Mouse (Mus musculus): Measurements from ENCODE around the gene Gm3285.

Gm3285 gene

DNA sequence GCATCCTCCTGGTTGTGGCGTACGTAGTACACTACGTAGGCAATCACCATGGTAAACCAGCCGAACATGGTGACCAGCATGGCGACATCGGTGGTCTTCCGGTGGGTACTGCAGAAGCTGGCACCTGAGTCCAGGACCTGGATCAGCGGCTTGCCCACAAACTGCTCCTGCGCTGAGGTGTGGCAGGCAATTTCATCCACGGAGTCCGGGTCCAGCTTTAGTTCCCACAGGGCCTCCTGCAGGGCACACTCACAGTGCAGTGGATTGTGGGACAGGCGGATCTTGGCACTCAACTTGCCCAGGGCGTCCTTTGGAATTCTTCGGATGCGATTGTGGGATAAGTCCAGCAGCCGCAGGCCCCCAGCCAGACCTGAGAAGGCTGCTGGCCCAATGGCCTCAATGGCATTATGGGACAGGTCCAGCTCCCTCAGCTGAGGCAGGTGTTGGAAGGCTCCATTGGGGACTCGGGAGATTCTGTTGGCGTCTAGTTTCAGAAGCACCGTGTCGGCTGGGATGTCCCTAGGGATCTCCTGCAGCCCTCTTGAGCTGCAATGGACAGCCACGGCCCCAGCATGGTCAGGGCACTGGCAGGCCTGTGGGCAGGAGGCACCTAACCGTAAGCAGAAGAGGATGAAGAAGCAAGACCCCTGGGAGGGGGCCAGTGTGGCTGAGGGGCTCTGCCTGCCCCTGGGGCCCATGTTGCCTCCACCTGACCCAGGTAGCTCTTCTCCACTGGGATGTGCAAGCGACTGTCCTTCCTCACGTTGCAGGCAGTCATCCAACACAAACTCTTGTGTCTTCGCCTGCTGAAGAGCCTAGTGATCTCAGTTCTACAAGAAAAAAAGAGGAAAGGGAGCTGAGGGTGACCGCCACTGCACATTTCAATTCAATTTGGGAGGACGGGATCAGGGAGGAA, 39.4 kb downstream of the Gm3285 start:
- no peak for DNase-seq (ENCODE audit: low spot score)

DNA sequence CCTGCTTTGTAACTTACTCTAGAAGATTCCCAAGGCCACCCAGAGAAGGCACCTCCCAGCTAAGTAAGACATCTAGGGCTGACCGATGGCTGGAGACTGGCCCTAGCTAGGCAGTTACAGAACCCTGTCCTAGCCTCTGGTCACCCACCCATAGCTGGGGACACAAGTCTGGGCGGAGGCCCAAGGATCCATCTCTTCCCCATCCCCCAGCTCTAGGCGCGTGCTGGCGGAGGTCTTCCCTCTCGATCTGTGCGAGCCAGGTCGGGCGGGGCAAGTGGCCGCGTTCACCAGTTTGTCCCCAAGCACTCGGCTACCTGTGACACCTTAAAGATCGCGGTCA, 40.1 kb downstream of the Gm3285 start:
- no peak for DNase-seq (ENCODE audit: low spot score)

DNA sequence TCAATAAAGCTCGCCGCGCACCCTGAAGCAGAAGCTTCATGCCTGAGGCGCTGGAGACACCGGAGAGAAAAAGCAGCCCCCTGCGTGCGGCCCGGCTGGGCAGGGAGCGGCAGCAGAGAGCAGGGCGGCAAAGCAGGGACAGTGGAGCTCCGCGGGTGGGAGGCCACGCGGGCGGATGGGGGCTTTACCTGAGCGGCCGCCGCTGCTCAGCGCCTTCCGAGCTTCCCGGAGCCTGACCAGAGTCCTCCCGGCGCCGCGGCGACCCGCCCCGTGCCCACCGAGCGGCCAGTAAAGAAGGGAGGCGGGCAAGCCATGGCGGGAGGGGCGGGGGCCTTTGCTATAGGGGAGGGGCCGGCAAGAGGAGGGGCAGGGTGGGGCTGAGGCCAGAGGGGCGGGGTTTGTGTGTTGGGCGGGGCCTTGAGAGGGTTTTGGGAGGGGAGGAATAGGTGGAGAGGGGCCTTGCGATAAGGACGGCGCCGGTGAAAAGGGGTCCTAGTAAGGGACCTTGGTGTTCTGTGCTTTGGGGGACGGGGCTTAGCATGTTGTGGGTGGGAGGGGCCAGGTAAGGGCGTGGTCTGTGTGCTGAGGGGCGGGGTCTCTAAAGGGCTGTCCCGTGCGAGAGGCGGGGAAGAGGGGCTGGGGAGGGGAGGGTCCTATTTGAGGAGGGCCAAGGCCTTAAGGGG, 40.6 kb downstream of the Gm3285 start, which contains the start of gene Lrrc3:
TSS of gene Lrrc3 (minus strand) at position 326 of the 683 bp plus-strand sequence.
- no peak for DNase-seq (ENCODE audit: low spot score)

DNA sequence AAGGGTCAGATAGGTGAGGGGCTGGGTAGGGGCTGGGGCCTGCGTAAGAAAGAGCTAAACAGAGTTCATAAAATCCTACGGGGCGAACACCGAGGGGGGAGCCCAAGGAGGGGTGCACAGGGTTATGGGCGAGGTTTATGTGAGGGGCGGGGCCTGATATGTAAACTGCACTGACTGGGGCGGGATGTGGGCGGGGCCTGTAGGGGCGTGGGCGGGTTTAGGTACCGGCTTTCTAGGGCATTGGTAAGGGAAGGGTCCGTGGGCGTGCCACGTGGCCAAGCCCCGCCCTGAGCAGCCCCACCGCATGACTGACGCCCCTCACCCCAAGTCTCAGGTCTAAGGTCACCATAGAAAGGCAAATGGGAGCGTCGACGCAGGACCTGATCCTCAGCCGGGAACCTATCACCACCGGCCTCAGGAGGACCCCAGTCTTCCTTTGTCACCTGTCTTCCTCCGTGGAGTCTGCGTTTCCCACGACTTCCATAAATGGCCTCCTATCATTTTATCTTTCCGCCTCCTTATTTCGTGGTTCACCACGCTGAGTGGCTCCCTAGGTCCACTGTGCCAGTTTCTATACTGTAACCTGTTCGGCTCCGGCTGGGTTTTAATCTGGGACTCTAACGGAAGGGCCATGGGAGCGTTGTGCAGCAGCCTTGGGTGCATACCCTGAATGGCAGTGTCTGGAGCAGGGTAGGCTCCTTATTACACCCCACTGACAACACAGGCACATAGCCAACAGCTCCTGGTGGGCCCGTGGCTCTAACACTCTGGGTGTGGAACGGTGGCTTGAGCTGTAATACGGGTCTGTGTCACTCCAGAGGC, 41.3 kb downstream of the Gm3285 start:
- peak; percentile 36 for DNase-seq (ENCODE audit: low spot score)
